Mouse (Mus musculus): Measurements from ENCODE around the gene Atxn7l1.

- TF ChIP-seq CTCF (IDR thresholded peaks at IDR 0.05; ENCODE audit: insufficient read depth, low read length) = no peak
- TF ChIP-seq POLR2A (IDR thresholded peaks at IDR 0.05; ENCODE audit: borderline replicate concordance, extremely low read depth, low read depth, low read length) = no peak
Measured at GRCm38 (mm10) chr12:33315804-33316203, 168.3 kb downstream of the Atxn7l1 start.

All from lung, adult 2 months (tissue).